ENCODE assay signal across 8 mouse cellular contexts in the genomic region with DNA sequence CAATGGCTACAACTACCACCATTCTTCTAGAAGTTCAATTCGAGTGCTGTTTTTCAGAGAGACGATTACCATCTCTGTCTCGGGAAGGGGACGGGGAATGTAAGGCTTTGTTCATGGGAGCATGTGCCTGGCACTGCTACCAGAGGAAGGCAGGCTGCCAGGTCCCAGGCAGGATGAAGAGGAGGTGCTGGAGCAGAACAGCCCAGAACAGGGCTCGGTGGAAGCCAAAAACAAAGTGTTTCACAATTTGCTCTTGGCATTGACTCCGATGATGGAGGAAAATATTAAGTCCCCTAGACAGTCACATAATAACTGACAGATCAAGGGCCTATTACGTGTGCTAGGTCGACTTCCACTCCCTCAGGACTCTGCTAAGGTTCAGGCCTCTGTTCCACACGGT. TPM values are rescaled to one million over a fixed set of nuclear protein-coding genes. Genes with fewer than 3 reads are reported as not detected.
A peak's percentile ranks its signal among the peaks of the same experiment; 100 is the strongest.
DNase-seq lines count a peak whose midpoint lies in the region; TF ChIP-seq lines count a peak whose summit lies in the region.
"Had no signal": no experiment of that assay in that cellular context is flagged by ENCODE, and none has a peak within 500 bp of the region (broad histone marks: within the 10 kb centered on the region; RNA-seq: fewer than 3 reads in every experiment).

No protein-coding gene starts in this region.

- no peak for TF ChIP-seq CTCF in cerebellum, adult 2 months (IDR thresholded peaks at IDR 0.05; ENCODE audit: borderline replicate concordance, insufficient read depth, low read depth, low read length)

- intact Hi-C loops in left cerebral cortex, postnatal 25 days (cut with DNase I), result no loop called here

- WGBS in cerebellum, adult 2 months, result 9% methylated on average over 9 of the region's 9 CpGs

- DNase-seq in left cerebral cortex, adult 11 months (ENCODE audit: low spot score), result peak; percentile 10
- no peak for DNase-seq in left cerebral cortex, adult 8-10 months (ENCODE audit: low spot score in 2 of 2)
- DNase-seq in cerebellum, adult 2 months, result peak; percentile 80 to 87
- peak; percentile 58 for DNase-seq in heart, adult 8-10 months (ENCODE audit: low spot score)
- peak; percentile 17 to 69 for DNase-seq in left cerebral cortex, postnatal 25 days (ENCODE audit: low spot score in 2 of 2)
- no peak for DNase-seq in embryo, embryonic 10 days (ENCODE audit: low spot score)
- no peak for DNase-seq in thymus, postnatal 25 days

- TF ChIP-seq POLR2A in cerebellum, adult 2 months (IDR thresholded peaks at IDR 0.05; ENCODE audit: borderline replicate concordance, insufficient read depth, low read length), result peak; percentile 12; the same call in 1 of the 2 replicates

- peaks cover 38% of the 10 kb centered on the region for H3K4me1 ChIP-seq in cerebellum, adult 2 months (ENCODE audit: control insufficient read depth, insufficient read depth, low read length)

- peak overlapping the region; percentile 67 for H3K27ac ChIP-seq in cerebellum, adult 2 months (ENCODE audit: insufficient read depth, low read length)

- peak overlapping the region; percentile 28 for H3K4me3 ChIP-seq in cerebellum, adult 2 months (replicated peaks; ENCODE audit: insufficient read depth, low read depth, low read length)
- H3K4me3 ChIP-seq: megakaryocyte, embryonic 14.5 days had no signal

- H3K27me3 ChIP-seq in cerebellum, adult 2 months (ENCODE audit: control insufficient read depth, insufficient read depth, low read length), result no peaks in the 10 kb centered on the region
- H3K27me3 ChIP-seq: megakaryocyte, embryonic 14.5 days had no signal

RNA-seq across cellular contexts. Expression of gene Il20rb, which starts 24.9 kb away (rescaled TPM):
- total RNA-seq in left cerebral cortex, adult 8-10 months (2022), result under 1 TPM; 0.30 to 0.74 (median 0.48) TPM
- 76.5 and 79.5 TPM in 2 replicates for polyA plus RNA-seq in cerebellum, adult 2 months (2012; rRNA removed)
- 1 to 10 TPM in 3 of 4 experiments, under 1 TPM in 1; 0.97 to 1.7 (median 1.2) TPM for total RNA-seq in heart, adult 8-10 months (2022)
- total RNA-seq in left cerebral cortex, postnatal 25 days (2021), result under 1 TPM; 0.18 to 0.28 TPM

Comparison
In these comparisons a context has a peak if more than half of its experiments do, and no peak if none do; other contexts are left out.
1. DNase-seq: peak in left cerebral cortex, adult 11 months (single experiment), cerebellum, adult 2 months (2 of 2), heart, adult 8-10 months (single experiment) and left cerebral cortex, postnatal 25 days (2 of 2); none in left cerebral cortex, adult 8-10 months (0 of 2), embryo, embryonic 10 days (single experiment) and thymus, postnatal 25 days (single experiment).